Mouse (Mus musculus) brain, embryonic 14.5 days (tissue): Measurements from ENCODE around the gene Amz1.

Experiments
- CTCF ChIP-seq: fragments of 200-500 bp; IDR thresholded peaks from 2 replicates; pipeline ENCODE4 v1.5.1; 2012; ENCODE audit warnings: inconsistent platforms, mild to moderate bottlenecking, moderate library complexity, borderline replicate concordance; ENCODE audit not compliant: insufficient read depth, insufficient read length; ENCODE audit errors: extremely low read depth
- POLR2A ChIP-seq: fragments of 200-500 bp; IDR thresholded peaks from 2 replicates; pipeline ENCODE4 v1.6.1; 2012; ENCODE audit warnings: mild to moderate bottlenecking, inconsistent platforms, borderline replicate concordance; ENCODE audit not compliant: poor library complexity, insufficient read depth, insufficient read length, severe bottlenecking; ENCODE audit errors: extremely low read depth

- no peak for TF ChIP-seq POLR2A
- no peak for TF ChIP-seq CTCF
Observed at GRCm38 (mm10) chr5:140752041-140752440, 28.1 kb downstream of the Amz1 start.
